Mouse (Mus musculus) forebrain, embryonic 11.5 days (tissue): ENCODE results near the gene Arfrp1. TPM values are rescaled to one million over a fixed set of nuclear protein-coding genes. Genes with fewer than 3 reads are reported as not detected.

Experiments used
- ATAC-seq: fragments of 200-750 bp; cut with Nextera tagmentation; replicated peaks from 2 replicates; pipeline ENCODE4 v1.8.0; 2017; ENCODE audit warnings: moderate TSS enrichment; ENCODE audit not compliant: low FRiP score
- DNase-seq: peaks from one replicate; pipeline ENCODE4 v3.0.0-alpha.2; 2017; ENCODE audit warnings: low spot score
- H3K27ac ChIP-seq: fragments of 300-500 bp; sonication (generic); 2 replicates; pipeline ENCODE4 v1.5.1; 2014; ENCODE audit warnings: low read depth, low read length
- H3K27me3 ChIP-seq: fragments of 300-500 bp; sonication (generic); 2 replicates; pipeline ENCODE4 v1.6.1; 2014; ENCODE audit warnings: mild to moderate bottlenecking, low read length, mixed read lengths; ENCODE audit not compliant: control insufficient read depth, insufficient read depth
- H3K36me3 ChIP-seq: fragments of 300-500 bp; sonication (generic); 2 replicates; pipeline ENCODE4 v1.6.1; 2014; ENCODE audit warnings: mild to moderate bottlenecking, low read length, moderate library complexity, mixed read lengths; ENCODE audit not compliant: control insufficient read depth, insufficient read depth
- H3K4me1 ChIP-seq: fragments of 300-500 bp; sonication (generic); replicated peaks from 2 replicates; pipeline ENCODE4 v1.6.1; 2014; ENCODE audit warnings: low read length, mixed read lengths; ENCODE audit not compliant: control insufficient read depth, insufficient read depth
- H3K4me2 ChIP-seq: fragments of 300-500 bp; sonication (generic); 2 replicates; pipeline ENCODE4 v1.6.1; 2014; ENCODE audit warnings: low read depth, mild to moderate bottlenecking, low read length, moderate library complexity, mixed read lengths; ENCODE audit not compliant: severe bottlenecking
- H3K4me3 ChIP-seq: fragments of 300-500 bp; sonication (generic); 2 replicates; pipeline ENCODE4 v1.5.1; 2014; ENCODE audit warnings: low read depth, low read length
- H3K9ac ChIP-seq: fragments of 300-500 bp; sonication (generic); 2 replicates; pipeline ENCODE4 v1.6.1; 2014; ENCODE audit warnings: low read length
- H3K9me3 ChIP-seq: fragments of 300-500 bp; sonication (generic); 2 replicates; pipeline ENCODE4 v1.6.1; 2016; ENCODE audit warnings: low read length, mixed read lengths; ENCODE audit not compliant: control insufficient read depth
- WGBS: fragments of 180-500 bp; shearing (Covaris S2); extraction: QIAGEN DNeasy Blood & Tissue Kit; methylation state at CpG from one replicate; pipeline ENCODE4 v1.1.7; 2014; 5-methylcytosine and 5-hydroxymethylcytosine counted together
- polyA plus RNA-seq: library from polyadenylated mRNA; unstranded; fragments of >200 nt; fragmentation: Nextera tagmentation; extraction: Ambion mirVana; gene quantifications from 2 replicates; pipeline ENCODE4 v1.2.1, GENCODE M21; 2014

Arfrp1 gene
- polyA plus RNA-seq, 1 experiment from 2014 or later = 64.5 TPM

DNA sequence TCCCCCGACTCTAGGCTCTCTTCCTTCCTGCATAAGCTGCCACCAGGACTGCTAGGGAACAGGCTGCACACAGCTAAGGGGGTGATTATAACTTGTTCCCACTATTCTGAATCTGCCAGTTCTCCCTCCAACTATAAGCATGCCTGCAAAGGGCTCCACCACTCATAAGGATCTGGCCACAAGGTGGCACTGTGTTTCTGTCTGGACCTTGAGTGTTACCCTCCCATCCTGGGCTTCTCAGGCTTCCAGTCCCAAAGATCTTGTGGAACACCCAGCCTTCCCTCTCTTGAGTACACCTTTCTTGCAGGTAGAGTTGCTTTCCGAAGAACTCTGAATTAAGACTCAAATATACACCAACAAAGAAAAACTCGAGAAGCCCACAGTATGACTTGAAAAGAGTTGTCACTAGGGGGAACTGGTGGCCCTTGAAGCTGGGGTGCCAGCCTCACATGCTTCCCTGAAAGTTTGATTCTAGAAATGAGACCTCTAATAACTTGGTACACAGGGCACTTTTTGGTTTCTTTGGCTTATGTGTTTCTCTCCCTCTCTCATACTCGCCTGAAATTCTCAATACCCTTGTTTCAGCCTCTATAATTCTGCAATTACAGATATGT, 27.5 kb upstream of the Arfrp1 start:
- H3K9ac ChIP-seq = no peak overlapping the region
- no peaks in the 10 kb centered on the region; the same call in 1 of the 2 replicates for H3K36me3 ChIP-seq
- DNase-seq (peak; percentile 89), ATAC-seq (no peak)
- no peak overlapping the region for H3K4me3 ChIP-seq
- H3K27me3 ChIP-seq = no peaks in the 10 kb centered on the region
- H3K4me1 ChIP-seq = no peaks in the 10 kb centered on the region
- no peak overlapping the region for H3K27ac ChIP-seq
- 41% methylated on average over 4 of the region's 4 CpGs for WGBS
- no peak overlapping the region for H3K4me2 ChIP-seq
- no peaks in the 10 kb centered on the region for H3K9me3 ChIP-seq

DNA sequence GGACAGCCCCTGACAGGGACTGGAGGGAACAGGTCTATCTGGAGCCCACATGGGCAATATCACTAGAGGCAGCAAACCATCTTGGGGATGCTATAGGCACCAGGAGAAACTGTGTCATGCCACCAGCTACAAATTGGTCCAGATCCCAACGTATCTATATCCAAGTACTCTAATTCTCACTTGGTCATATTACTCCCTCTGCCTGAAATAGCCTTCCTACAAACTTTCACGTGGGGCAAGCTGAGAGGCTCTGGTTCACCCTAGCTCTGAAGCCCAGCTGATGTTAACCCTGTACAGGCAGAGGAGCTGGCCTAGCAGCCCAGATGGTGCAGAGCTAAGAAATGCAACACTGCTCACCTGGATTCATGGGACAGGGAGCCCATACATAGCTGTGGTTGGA, 26.3 kb upstream of the Arfrp1 start:
- no peak overlapping the region for H3K4me2 ChIP-seq
- no peak for ATAC-seq
- WGBS = 77% methylated on average over 2 of the region's 2 CpGs

GRCm38 (mm10) chr2:181391022-181391421, 25.8 kb upstream of the Arfrp1 start:
- Histone ChIP-seq H3K4me2 (no peak overlapping the region), H3K9ac (no peak overlapping the region), H3K27me3 (no peaks in the 10 kb centered on the region), H3K27ac (no peak overlapping the region), H3K4me3 (no peak overlapping the region), H3K4me1 (no peaks in the 10 kb centered on the region), H3K36me3 (no peaks in the 10 kb centered on the region; the same call in 1 of the 2 replicates), H3K9me3 (no peaks in the 10 kb centered on the region)
- ATAC-seq (no peak), DNase-seq (no peak)
- WGBS = 87% methylated on average over 15 of the region's 15 CpGs

More for the DNA sequence above, 26.3 kb upstream of the Arfrp1 start:
- Histone ChIP-seq H3K9me3 (no peaks in the 10 kb centered on the region), H3K4me3 (no peak overlapping the region), H3K36me3 (no peaks in the 10 kb centered on the region; the same call in 1 of the 2 replicates), H3K9ac (no peak overlapping the region; the same call in 1 of the 2 replicates), H3K27ac (no peak overlapping the region), H3K27me3 (no peaks in the 10 kb centered on the region), H3K4me1 (no peaks in the 10 kb centered on the region)
- DNase-seq = no peak

DNA sequence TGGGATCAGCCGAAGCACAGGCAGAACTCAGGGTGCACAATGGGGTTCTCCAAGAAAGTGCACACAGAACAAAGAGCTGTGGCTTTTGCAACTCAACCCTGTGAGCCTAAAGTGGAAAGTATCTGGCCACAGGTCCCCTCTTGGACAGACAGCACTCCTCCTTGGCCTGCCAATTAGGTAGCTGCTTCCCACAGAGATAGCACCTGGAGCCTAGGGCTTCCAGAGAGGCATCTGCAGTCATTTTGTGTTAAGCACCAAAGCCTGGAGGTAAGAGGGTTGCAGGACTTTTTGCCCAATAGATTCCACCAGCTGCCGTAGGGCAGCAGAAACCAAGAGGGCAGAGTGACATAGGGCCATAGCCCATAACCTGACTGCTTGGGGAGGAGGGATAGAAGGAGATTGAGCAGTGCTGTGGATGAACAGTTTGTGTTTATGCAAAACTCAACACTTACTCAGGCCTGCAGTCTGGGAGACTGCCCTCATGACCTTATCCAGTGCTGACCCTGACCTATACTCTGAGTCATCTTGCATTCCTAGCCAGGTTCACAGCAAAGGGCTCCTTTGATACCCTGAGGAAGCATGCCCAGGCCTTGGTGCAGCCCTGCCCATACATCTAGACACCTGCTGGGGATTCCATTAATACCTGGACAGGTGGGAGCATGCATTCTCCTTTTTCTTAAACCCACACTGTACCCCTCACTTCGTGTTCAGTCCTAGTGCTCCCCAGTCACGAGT, 25.1 kb upstream of the Arfrp1 start:
- Histone ChIP-seq H3K4me2 (no peak overlapping the region), H3K27me3 (no peaks in the 10 kb centered on the region), H3K36me3 (no peaks in the 10 kb centered on the region; the same call in 1 of the 2 replicates), H3K9ac (no peak overlapping the region), H3K9me3 (no peaks in the 10 kb centered on the region), H3K4me3 (no peak overlapping the region), H3K27ac (no peak overlapping the region), H3K4me1 (no peaks in the 10 kb centered on the region)
- no peak for DNase-seq
- no peak for ATAC-seq
- 87% methylated on average over 4 of the region's 4 CpGs for WGBS

DNA sequence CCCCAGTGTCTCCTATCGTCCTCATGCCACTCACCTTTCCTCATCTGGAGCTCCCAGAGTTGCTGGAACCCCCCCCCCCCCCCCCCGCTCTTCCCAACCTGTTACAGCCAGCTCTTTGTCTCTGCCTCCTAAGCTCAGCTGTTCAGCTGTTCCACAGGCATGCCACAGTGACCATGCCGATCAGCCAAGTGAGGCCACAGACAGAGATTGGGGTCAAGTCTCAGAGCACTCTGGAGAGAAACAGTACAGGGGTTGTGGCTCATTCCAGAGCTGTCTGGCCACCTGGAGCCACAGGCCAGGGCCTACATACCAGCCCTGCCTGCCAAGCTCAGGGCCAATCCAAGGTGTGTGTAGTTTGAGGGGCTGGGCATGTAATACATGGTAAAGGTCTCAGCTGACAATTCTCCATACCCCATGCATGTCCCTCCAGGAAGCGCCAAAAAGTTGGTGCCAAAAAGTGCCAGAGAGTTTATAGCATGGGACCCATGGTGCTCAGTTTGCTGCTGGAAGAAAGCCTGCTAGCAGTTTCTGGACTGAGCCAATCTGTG, 21.5 kb upstream of the Arfrp1 start:
- ATAC-seq = no peak
- H3K27ac ChIP-seq = no peak overlapping the region
- H3K27me3 ChIP-seq = no peaks in the 10 kb centered on the region
- H3K36me3 ChIP-seq = peaks cover 4% of the 10 kb centered on the region; the same call in 1 of the 2 replicates
- H3K9me3 ChIP-seq = no peaks in the 10 kb centered on the region
- DNase-seq = no peak
- 78% methylated on average over 3 of the region's 4 CpGs for WGBS
- no peak overlapping the region for H3K4me3 ChIP-seq
- H3K9ac ChIP-seq = no peak overlapping the region
- H3K4me1 ChIP-seq = no peaks in the 10 kb centered on the region
- no peak overlapping the region for H3K4me2 ChIP-seq

DNA sequence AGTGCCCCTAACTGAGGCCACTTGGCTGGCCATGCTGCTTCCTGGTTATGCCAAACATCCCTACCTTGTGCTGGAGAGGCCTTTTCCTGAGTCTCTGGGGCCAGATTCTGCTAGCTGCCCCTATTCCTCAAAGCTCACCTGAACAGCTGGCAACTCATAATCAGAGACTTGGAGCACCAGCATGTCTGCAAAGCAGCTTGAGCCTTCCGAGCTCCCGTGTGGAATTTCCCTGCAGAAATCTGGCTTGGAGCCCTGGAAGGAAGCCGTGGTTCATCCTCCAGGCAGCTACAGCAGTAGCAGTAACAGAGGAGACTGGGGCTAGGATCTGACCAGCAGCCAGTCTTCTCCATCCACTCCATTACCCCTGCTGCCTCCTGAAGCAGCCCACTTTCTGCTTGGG, 20.7 kb upstream of the Arfrp1 start:
- no peaks in the 10 kb centered on the region for H3K4me1 ChIP-seq
- ATAC-seq = no peak
- DNase-seq = no peak
- no peak overlapping the region for H3K4me2 ChIP-seq
- no peaks in the 10 kb centered on the region for H3K9me3 ChIP-seq
- H3K4me3 ChIP-seq = no peak overlapping the region
- H3K36me3 ChIP-seq = peaks cover 4% of the 10 kb centered on the region; the same call in 1 of the 2 replicates
- no peak overlapping the region for H3K27ac ChIP-seq
- 89% methylated on average over 3 of the region's 3 CpGs for WGBS
- no peak overlapping the region for H3K9ac ChIP-seq
- no peaks in the 10 kb centered on the region for H3K27me3 ChIP-seq

DNA sequence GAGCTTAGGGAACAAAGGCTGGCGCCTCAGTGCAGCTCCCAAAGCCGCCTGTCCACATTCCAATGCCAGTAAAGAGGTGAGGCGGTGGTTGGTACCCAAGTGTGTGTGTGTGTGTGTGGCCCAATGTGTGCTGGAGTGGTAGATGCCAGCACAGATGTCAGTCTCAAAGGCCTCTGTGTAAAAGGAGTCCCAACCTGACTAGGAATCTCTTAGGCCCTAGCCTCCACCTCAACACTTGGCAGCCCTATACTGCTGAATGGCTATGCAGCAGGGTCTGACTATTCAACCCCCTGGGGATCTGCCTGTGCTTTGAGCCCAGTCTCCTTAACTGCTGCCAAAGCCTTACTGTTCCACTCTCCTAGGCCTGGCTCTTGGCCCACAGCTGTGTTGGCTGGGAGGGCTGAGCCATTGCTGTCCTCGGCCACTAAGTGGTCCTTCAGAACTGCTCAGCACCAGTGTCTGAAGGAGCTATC, 19.8 kb upstream of the Arfrp1 start:
- no peak for DNase-seq
- 87% methylated on average over 4 of the region's 4 CpGs for WGBS
- H3K36me3 ChIP-seq = peaks cover 4% of the 10 kb centered on the region
- no peak; the same call in 1 of the 2 replicates for ATAC-seq
- H3K9ac ChIP-seq = no peak overlapping the region
- no peak overlapping the region for H3K4me3 ChIP-seq
- no peaks in the 10 kb centered on the region for H3K9me3 ChIP-seq
- H3K27me3 ChIP-seq = no peaks in the 10 kb centered on the region
- H3K4me2 ChIP-seq = no peak overlapping the region
- H3K27ac ChIP-seq = no peak overlapping the region
- no peaks in the 10 kb centered on the region for H3K4me1 ChIP-seq

DNA sequence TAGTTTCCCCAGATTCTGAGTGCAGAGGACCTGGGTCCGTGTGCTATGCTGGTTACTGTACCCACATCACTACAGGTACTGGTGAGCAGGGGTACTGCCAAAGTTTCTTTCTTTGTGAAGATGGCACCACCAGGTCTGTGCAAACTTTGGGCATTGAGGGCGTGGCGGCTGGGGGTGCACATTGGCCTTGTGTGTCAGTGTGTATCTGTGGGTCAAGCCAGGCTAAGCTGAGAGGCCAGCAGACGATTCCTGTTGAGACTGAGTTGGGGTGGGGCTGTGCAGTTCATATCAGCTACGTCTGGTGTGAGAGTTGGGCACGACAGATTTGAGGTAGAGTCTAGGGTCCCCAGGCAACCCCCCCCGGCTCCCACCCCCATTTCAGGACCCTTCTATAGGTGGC, 19.3 kb upstream of the Arfrp1 start:
- no peak overlapping the region for H3K4me2 ChIP-seq
- DNase-seq (no peak), ATAC-seq (no peak)
- 88% methylated on average over 7 of the region's 7 CpGs for WGBS
- H3K4me3 ChIP-seq = no peak overlapping the region
- no peak overlapping the region for H3K9ac ChIP-seq
- no peaks in the 10 kb centered on the region for H3K4me1 ChIP-seq
- no peak overlapping the region for H3K27ac ChIP-seq
- H3K27me3 ChIP-seq = no peaks in the 10 kb centered on the region
- no peaks in the 10 kb centered on the region for H3K9me3 ChIP-seq
- H3K36me3 ChIP-seq = peaks cover 4% of the 10 kb centered on the region
